ENCODE assay signal across 7 mouse cellular contexts in the genomic region with DNA sequence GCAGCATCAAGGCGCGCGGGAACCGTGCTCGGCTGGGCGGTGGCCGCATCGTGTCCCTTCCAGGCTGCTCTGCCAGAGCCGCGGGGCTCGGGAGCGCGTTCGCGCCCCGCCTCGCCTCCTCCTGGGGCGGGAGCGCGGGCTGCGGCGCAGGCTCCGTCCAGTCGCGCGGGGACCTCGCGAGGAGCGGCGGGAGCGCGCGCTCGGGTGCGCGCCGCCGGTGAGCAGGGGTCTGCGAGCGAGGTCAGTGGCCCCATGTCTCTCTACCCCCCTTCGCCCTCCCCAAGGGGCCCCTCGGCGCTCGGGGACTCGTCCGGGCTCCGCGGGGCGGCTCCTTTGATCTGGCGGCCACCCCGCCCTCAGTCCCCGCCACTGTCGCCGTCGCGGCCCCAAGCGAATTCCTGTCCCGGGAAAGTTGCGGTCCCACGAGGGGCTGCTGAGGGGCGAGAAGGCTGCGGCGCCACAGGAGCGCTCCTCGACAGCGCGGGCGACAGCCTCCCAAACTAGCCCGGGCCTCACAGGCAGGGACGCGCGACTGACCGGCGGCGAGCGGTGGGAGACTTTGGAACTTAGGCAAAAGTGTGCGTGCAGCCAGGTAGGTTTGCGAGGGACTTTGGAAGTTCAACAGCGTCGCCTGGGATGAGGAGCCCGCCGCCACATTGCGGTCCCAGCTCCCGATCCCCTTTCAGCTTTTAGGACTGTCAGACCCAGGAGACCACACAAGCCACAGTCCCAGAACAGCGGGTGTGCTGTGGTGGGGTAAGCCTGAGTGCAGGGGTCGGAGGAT. TPM values are rescaled to one million over a fixed set of nuclear protein-coding genes. Genes with fewer than 3 reads are reported as not detected.
DNase-seq lines count a peak whose midpoint lies in the region; TF ChIP-seq lines count a peak whose summit lies in the region.

Gene Ism2 (minus strand): TSS at position 49 of the 784 bp plus-strand sequence.

- H3K4me1 ChIP-seq in limb, embryonic 10.5 days = peaks cover 25% of the 10 kb centered on the region
- H3K4me1 ChIP-seq in testis, adult 2 months (ENCODE audit: control insufficient read depth, insufficient read depth, low read length) = peaks cover 15% of the 10 kb centered on the region

- H3K36me3 ChIP-seq in limb, embryonic 10.5 days = no peaks in the 10 kb centered on the region
- no peaks in the 10 kb centered on the region for H3K36me3 ChIP-seq in testis, adult 2 months (ENCODE audit: control insufficient read depth, insufficient read depth, low read length)

- TF ChIP-seq CTCF in testis, adult 2 months (IDR thresholded peaks at IDR 0.05; ENCODE audit: control insufficient read depth, insufficient read depth, insufficient replicate concordance, low read depth, low read length) = no peak

- DNase-seq in urinary bladder, postnatal 25 days (ENCODE audit: low spot score) = peak; percentile 19
- no peak for DNase-seq in urinary bladder, adult 2 months (ENCODE audit: low spot score)
- peak; percentile 63 for DNase-seq in embryo, embryonic 9.5 days (ENCODE audit: extremely low spot score)
- DNase-seq in heart, postnatal 10 days = peak; percentile 41 to 46
- DNase-seq in limb, embryonic 10.5 days (ENCODE audit: low spot score) = peak; percentile 71
- peak; percentile 39 for DNase-seq in mesoderm, embryonic 11.5 days (ENCODE audit: low read depth, low spot score)

- H3K9me3 ChIP-seq in limb, embryonic 10.5 days (replicated peaks) = no peaks in the 10 kb centered on the region

- under 1% methylated on average over 83 of the region's 86 CpGs for WGBS in limb, embryonic 10.5 days

- no peak for TF ChIP-seq POLR2A in testis, adult 2 months (IDR thresholded peaks at IDR 0.05; ENCODE audit: control insufficient read depth, low read depth, low read length)

- intact Hi-C loops in heart, postnatal 10 days (cut with DNase I) = no loop called here

- H3K27ac ChIP-seq in limb, embryonic 10.5 days = peak within 1 kb of the TSS; percentile 83
- H3K27ac ChIP-seq in testis, adult 2 months (ENCODE audit: control insufficient read depth, insufficient read depth, low read depth, low read length) = no peak within 1 kb of the TSS

- H3K4me3 ChIP-seq in limb, embryonic 10.5 days = peak within 1 kb of the TSS; percentile 80
- H3K4me3 ChIP-seq in testis, adult 2 months (ENCODE audit: control insufficient read depth, low read depth, low read length) = peak within 1 kb of the TSS; percentile 85

- peaks cover 42% of the 10 kb centered on the region for H3K27me3 ChIP-seq in limb, embryonic 10.5 days (ENCODE audit: low read depth, poor library complexity, severe bottlenecking)
- H3K27me3 ChIP-seq in testis, adult 2 months (ENCODE audit: control insufficient read depth, insufficient read depth, low read length) = peaks cover 2% of the 10 kb centered on the region; the same call in 1 of the 2 replicates

RNA-seq across cellular contexts. Expression of gene Ism2, which starts in this region (rescaled TPM):
- 0.26 and 0.44 TPM in 2 replicates for polyA plus RNA-seq in urinary bladder, adult 2 months (2012; rRNA removed)
- under 1 TPM in 1 of 2 experiments, not detected in 1; 0.43 TPM for total RNA-seq in heart, postnatal 10 days (2021)
- 1.0 and 1.2 TPM in 2 replicates for polyA plus RNA-seq in limb, embryonic 10.5 days (2016; fragmentation: Nextera tagmentation; extraction: Ambion mirVana)
- 0.19 and 0.23 TPM in 2 replicates for polyA plus RNA-seq in testis, adult 2 months (2012; rRNA removed)

Comparison
In these comparisons a context has a peak if more than half of its experiments do, and no peak if none do; other contexts are left out.
1. Peak in DNase-seq in heart, postnatal 10 days; RNA of the gene not detected or under 1 TPM.